Mouse (Mus musculus) liver, embryonic 13.5 days (tissue): ENCODE measurements around the gene Gm17361. TPM values are rescaled to one million over a fixed set of nuclear protein-coding genes. Genes with fewer than 3 reads are reported as not detected.
"Not testable (repeated sequence)": the region's sequence is repeated elsewhere in the genome, so short reads cannot be mapped to it uniquely, and the experiment has no call there.

ENCODE experiments used
- ATAC-seq: fragments of 200-750 bp; cut with Nextera tagmentation; 2 replicates; pipeline ENCODE4 v1.8.0; 2017; ENCODE audit warnings: low read depth, mild to moderate bottlenecking, moderate number of reproducible peaks, moderate library complexity
- DNase-seq: peaks from one replicate; pipeline ENCODE4 v3.0.0; 2022
- H3K27ac ChIP-seq: fragments of 300-500 bp; sonication (generic); 2 replicates; pipeline ENCODE4 v1.5.1; 2015; ENCODE audit warnings: moderate library complexity, mild to moderate bottlenecking, inconsistent platforms
- H3K27me3 ChIP-seq: fragments of 300-500 bp; sonication (generic); 2 replicates; pipeline ENCODE4 v1.6.1; 2015; ENCODE audit warnings: mild to moderate bottlenecking, inconsistent platforms
- H3K36me3 ChIP-seq: fragments of 300-500 bp; sonication (generic); 2 replicates; pipeline ENCODE4 v1.6.1; 2015; ENCODE audit warnings: mild to moderate bottlenecking, inconsistent platforms
- H3K4me1 ChIP-seq: fragments of 300-500 bp; sonication (generic); replicated peaks from 2 replicates; pipeline ENCODE4 v1.6.1; 2015; ENCODE audit warnings: inconsistent platforms
- H3K4me2 ChIP-seq: fragments of 300-500 bp; sonication (generic); 2 replicates; pipeline ENCODE4 v1.6.1; 2015; ENCODE audit warnings: inconsistent platforms, mild to moderate bottlenecking, moderate library complexity
- H3K4me3 ChIP-seq: fragments of 300-500 bp; sonication (generic); replicated peaks from 2 replicates; pipeline ENCODE4 v1.5.1; 2015; ENCODE audit warnings: mild to moderate bottlenecking, inconsistent platforms
- H3K9ac ChIP-seq: fragments of 300-500 bp; sonication (generic); 2 replicates; pipeline ENCODE4 v1.6.1; 2015; ENCODE audit warnings: mild to moderate bottlenecking, inconsistent platforms
- H3K9me3 ChIP-seq: fragments of 300-500 bp; sonication (generic); replicated peaks from 2 replicates; pipeline ENCODE4 v1.6.1; 2016; ENCODE audit warnings: inconsistent platforms
- WGBS: fragments of 180-500 bp; shearing (Covaris S2); methylation state at CpG from one replicate; pipeline ENCODE4 v1.1.7; 2015; ENCODE audit not compliant: insufficient replicate concordance; 5-methylcytosine and 5-hydroxymethylcytosine counted together
- polyA plus RNA-seq: library from polyadenylated mRNA; unstranded; fragments of >200 nt; fragmentation: Nextera tagmentation; extraction: Ambion mirVana; gene quantifications from 2 replicates; pipeline ENCODE4 v1.2.1, GENCODE M21; 2015

The Gm17361 gene
- polyA plus RNA-seq, result not detected in 2 replicates

GRCm38 (mm10) chrX:125003863-125004262 lies at the start of gene Gm17361:
Gene Gm17361 (plus strand): TSS chrX:125004163.
- not testable (repeated sequence) for DNase-seq, H3K4me3 ChIP-seq, H3K9ac ChIP-seq, H3K9me3 ChIP-seq, ATAC-seq, H3K36me3 ChIP-seq, H3K27me3 ChIP-seq, H3K27ac ChIP-seq, H3K4me1 ChIP-seq, H3K4me2 ChIP-seq
- no CpG with 5 or more reads among the region's 4 CpGs for WGBS
